Comparison of ENCODE assay signal across 26 mouse cellular contexts in the genomic region with DNA sequence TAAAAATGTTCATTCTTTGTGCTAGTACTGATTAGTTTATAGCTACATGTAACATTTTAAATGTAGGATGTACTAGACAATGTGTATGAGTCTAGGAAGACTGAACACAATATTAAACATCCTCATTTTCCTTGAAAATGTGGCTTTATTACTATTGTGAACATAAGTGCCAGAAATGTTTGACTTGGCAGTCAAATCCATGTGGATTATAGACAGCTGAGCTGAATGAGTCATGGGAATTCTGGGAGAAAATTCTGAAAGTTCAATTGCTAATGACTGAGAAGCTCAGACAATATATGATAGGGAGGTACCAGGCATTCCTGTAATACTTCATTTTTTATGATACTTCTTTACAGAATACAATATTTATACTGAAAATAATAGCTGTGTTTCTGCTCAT.
"Had no signal": no experiment of that assay in that cellular context is flagged by ENCODE, and none has a peak within 500 bp of the region (broad histone marks: within the 10 kb centered on the region; RNA-seq: fewer than 3 reads in every experiment).

No protein-coding gene starts in this region.

- H3K4me3 ChIP-seq: gastrocnemius, adult 2 months; heart, embryonic 13.5 days; heart, embryonic 15.5 days; kidney, embryonic 15.5 days; limb, embryonic 10.5 days; limb, embryonic 12.5 days; liver, embryonic 13.5 days; liver, embryonic 15.5 days had no signal

- H3K27ac ChIP-seq: gastrocnemius, adult 2 months; heart, embryonic 13.5 days; heart, embryonic 15.5 days; hindbrain, embryonic 14.5 days; kidney, embryonic 15.5 days; kidney, postnatal 0 days; limb, embryonic 10.5 days; limb, embryonic 12.5 days; liver, embryonic 13.5 days; liver, embryonic 15.5 days had no signal

- DNase-seq: gastrocnemius, adult 2 months; gastrocnemius, postnatal 10 days; gastrocnemius, postnatal 25 days; heart, adult 18-20 months; heart, postnatal 14 days; heart, postnatal 36 days; kidney, adult 11 months; kidney, adult 2 months; kidney, adult 9 months; kidney, postnatal 14 days; kidney, postnatal 36 days; layer of hippocampus, adult 9-11 months; layer of hippocampus, postnatal 36 days; liver; liver, embryonic 13.5 days; liver, postnatal 0 days had no signal

- ATAC-seq: hindbrain, embryonic 16.5 days; intestine, embryonic 16.5 days; liver, postnatal 0 days had no signal
